Mouse (Mus musculus): ENCODE measurements around the gene Fbxo33. TPM values are rescaled to one million over a fixed set of nuclear protein-coding genes. Genes with fewer than 3 reads are reported as not detected.

The Fbxo33 gene
- polyA plus RNA-seq, 1 experiment from 2014 or later, result 7.2 TPM

DNA sequence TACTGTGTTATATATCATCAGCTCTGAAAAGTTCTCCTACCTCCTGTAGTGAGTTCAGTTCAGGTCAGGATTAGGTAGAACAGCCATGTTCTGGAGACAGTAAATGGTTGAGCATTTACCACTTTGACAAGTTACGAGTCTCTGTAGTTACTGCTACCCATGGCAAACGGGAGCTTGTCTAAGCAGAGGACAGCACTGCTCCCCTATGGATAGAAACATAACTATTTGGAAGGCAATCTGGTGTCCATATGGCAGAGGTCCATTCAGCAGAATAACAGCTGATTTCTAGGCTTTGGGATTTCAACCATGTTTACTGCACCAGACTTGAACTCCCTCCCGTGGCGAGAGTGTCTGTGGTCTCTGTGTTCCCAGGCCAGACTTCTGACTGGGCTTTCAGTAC is 23.6 kb downstream of the Fbxo33 start:
- WGBS, result 89% methylated on average over 4 of the region's 4 CpGs
- H3K36me3 ChIP-seq, result peaks cover 37% of the 10 kb centered on the region
- H3K4me1 ChIP-seq (replicated peaks), result peaks cover 10% of the 10 kb centered on the region

DNA sequence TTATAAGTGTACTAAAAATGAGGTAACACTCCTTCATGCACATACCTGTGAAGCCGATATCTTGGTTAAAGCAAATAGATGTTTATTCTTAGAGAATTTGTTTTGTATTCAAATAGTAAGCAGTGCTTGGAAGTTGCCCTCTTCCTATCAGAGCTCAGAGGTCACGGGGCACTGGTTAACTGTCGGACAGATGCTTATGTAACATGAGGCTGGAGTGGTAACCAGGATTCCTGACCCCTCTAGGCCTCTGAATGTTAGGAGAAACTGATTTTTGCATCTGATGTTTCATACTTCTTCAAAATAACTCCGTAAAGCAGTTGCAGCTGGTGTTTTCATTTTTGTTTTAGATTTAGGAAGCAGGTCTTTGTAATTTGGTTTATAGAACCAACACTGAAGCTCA is 24.5 kb downstream of the Fbxo33 start:
- Histone ChIP-seq H3K4me2 (no peak overlapping the region), H3K27me3 (replicated peaks) (no peaks in the 10 kb centered on the region), H3K36me3 (peaks cover 34% of the 10 kb centered on the region), H3K27ac (ENCODE audit: poor library complexity, severe bottlenecking) (no peak overlapping the region), H3K4me1 (replicated peaks) (peaks cover 10% of the 10 kb centered on the region), H3K9ac (no peak overlapping the region), H3K9me3 (replicated peaks) (no peaks in the 10 kb centered on the region), H3K4me3 (no peak overlapping the region)
- WGBS, result 71% methylated on average over 4 of the region's 4 CpGs
- no peak for ATAC-seq (ENCODE audit: insufficient number of reproducible peaks, low FRiP score)

More for the DNA sequence above, 23.6 kb downstream of the Fbxo33 start:
- no peak overlapping the region for H3K27ac ChIP-seq (ENCODE audit: poor library complexity, severe bottlenecking)
- no peak overlapping the region for H3K4me2 ChIP-seq
- H3K9me3 ChIP-seq (replicated peaks), result no peaks in the 10 kb centered on the region
- no peak overlapping the region for H3K9ac ChIP-seq
- H3K4me3 ChIP-seq, result no peak overlapping the region
- no peaks in the 10 kb centered on the region for H3K27me3 ChIP-seq (replicated peaks)
- no peak for ATAC-seq (ENCODE audit: insufficient number of reproducible peaks, low FRiP score)

GRCm38 (mm10) chr12:59194341-59195003 is 25.1 kb downstream of the Fbxo33 start:
- Histone ChIP-seq H3K27me3 (replicated peaks) (no peaks in the 10 kb centered on the region), H3K36me3 (peaks cover 31% of the 10 kb centered on the region), H3K4me3 (no peak overlapping the region), H3K9me3 (replicated peaks) (no peaks in the 10 kb centered on the region), H3K4me1 (replicated peaks) (peaks cover 10% of the 10 kb centered on the region), H3K4me2 (no peak overlapping the region), H3K9ac (no peak overlapping the region), H3K27ac (ENCODE audit: poor library complexity, severe bottlenecking) (peak overlapping the region; percentile 26; the same call in 1 of the 2 replicates)
- ATAC-seq (ENCODE audit: insufficient number of reproducible peaks, low FRiP score), result no peak
- WGBS, result 40% methylated on average over 9 of the region's 9 CpGs

DNA sequence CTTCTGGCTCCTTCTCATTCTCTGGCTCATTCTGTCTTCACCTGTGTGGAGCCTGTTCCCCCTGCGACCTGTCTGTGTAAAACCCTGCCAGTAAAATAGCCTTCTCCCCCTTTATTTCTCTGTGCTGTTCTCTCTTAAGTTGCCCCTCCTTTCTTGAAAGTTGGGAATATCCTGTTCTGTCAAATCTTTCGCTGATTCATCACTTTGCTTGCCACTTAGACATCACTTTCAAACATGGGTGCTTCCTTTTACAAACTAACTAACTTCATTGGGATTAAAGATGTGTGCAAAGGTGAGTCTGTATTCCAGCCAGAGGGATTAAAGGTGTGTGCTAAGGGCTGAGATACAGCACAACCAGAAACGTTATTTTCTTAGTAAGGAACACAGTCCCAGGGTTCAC is 25.9 kb downstream of the Fbxo33 start:
- H3K36me3 ChIP-seq, result peaks cover 30% of the 10 kb centered on the region
- no peak for ATAC-seq (ENCODE audit: insufficient number of reproducible peaks, low FRiP score)
- no peaks in the 10 kb centered on the region for H3K27me3 ChIP-seq (replicated peaks)
- no peak overlapping the region for H3K4me2 ChIP-seq
- no peak overlapping the region for H3K4me3 ChIP-seq
- no peak overlapping the region for H3K27ac ChIP-seq (ENCODE audit: poor library complexity, severe bottlenecking)
- H3K9ac ChIP-seq, result no peak overlapping the region
- peaks cover 10% of the 10 kb centered on the region for H3K4me1 ChIP-seq (replicated peaks)
- H3K9me3 ChIP-seq (replicated peaks), result no peaks in the 10 kb centered on the region
- WGBS, result 77% methylated on average over 3 of the region's 3 CpGs

DNA sequence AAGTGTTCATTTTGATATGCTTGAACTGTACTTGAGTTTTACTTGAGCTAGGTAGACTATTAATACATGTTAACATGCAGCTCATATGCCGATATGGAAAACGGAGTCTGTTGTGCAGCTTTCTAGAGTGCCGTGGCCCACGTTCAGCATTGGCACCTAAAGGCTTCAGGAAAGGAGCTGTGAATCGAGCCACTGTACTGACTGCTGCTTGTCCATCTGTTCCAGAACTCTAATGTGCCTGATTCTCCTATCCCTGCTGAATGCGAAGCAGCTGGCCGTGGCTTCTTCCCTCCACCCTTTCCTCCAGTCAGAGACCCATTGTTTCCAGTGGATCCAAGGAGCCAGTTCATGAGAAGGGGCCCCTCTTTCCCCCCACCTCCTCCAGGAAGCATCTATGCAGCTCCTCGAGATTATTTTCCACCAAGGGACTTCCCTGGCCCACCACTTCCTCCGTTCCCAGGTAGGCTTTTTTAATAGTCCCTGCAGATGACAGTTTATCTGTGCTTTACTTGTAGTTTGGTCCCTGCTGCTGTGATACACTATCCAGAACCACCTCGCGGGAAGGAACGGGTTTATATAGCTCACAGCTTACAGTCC is 31.3 kb downstream of the Fbxo33 start:
- Histone ChIP-seq H3K9me3 (replicated peaks) (no peaks in the 10 kb centered on the region), H3K4me1 (replicated peaks) (0 out of 2 replicates have a peak, but pooled peaks cover 2% of the 10 kb centered on the region), H3K27ac (ENCODE audit: poor library complexity, severe bottlenecking) (0 out of 2 replicates have a peak overlapping the region, but pooled peaks have one; percentile 21), H3K4me2 (no peak overlapping the region), H3K27me3 (replicated peaks) (no peaks in the 10 kb centered on the region), H3K4me3 (no peak overlapping the region), H3K9ac (no peak overlapping the region), H3K36me3 (peaks cover 59% of the 10 kb centered on the region)
- WGBS, result 77% methylated on average over 12 of the region's 12 CpGs
- ATAC-seq (ENCODE audit: insufficient number of reproducible peaks, low FRiP score), result no peak

GRCm38 (mm10) chr12:59177814-59178213 is 41.7 kb downstream of the Fbxo33 start:
- ATAC-seq (ENCODE audit: insufficient number of reproducible peaks, low FRiP score), result no peak
- H3K27ac ChIP-seq (ENCODE audit: poor library complexity, severe bottlenecking), result no peak overlapping the region
- no peak overlapping the region for H3K9ac ChIP-seq
- 88% methylated on average over 3 of the region's 3 CpGs for WGBS
- H3K4me1 ChIP-seq (replicated peaks), result no peaks in the 10 kb centered on the region
- H3K9me3 ChIP-seq (replicated peaks), result 0 out of 2 replicates have a peak, but pooled peaks cover 4% of the 10 kb centered on the region
- no peaks in the 10 kb centered on the region for H3K27me3 ChIP-seq (replicated peaks)
- H3K4me3 ChIP-seq, result no peak overlapping the region
- H3K36me3 ChIP-seq, result peaks cover 72% of the 10 kb centered on the region
- no peak overlapping the region for H3K4me2 ChIP-seq

DNA sequence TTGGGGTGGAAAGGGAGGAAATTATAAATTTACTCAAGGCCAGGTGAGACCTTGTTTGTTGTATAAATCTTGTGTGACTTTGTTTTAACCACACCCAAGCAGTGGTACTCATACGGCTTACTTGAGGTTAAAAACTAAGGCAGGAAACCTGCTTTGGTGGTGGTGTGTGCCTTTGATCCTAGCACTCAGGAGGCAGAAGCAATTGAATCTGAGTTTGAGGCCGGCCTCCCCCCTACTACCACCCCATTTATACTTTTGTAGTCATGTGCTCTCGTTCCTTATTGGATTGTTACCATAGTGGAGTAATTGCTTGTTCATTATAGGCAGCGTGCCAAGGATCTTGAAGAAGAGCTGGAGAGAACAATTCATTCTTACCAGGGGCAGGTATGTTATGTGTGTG is 49.6 kb downstream of the Fbxo33 start:
- H3K9ac ChIP-seq, result no peak overlapping the region
- no peaks in the 10 kb centered on the region for H3K9me3 ChIP-seq (replicated peaks)
- 93% methylated on average over 4 of the region's 4 CpGs for WGBS
- H3K4me3 ChIP-seq, result no peak overlapping the region
- ATAC-seq (ENCODE audit: insufficient number of reproducible peaks, low FRiP score), result no peak
- H3K27ac ChIP-seq (ENCODE audit: poor library complexity, severe bottlenecking), result no peak overlapping the region
- peaks cover 52% of the 10 kb centered on the region for H3K36me3 ChIP-seq
- H3K4me2 ChIP-seq, result no peak overlapping the region
- no peaks in the 10 kb centered on the region for H3K4me1 ChIP-seq (replicated peaks)
- no peaks in the 10 kb centered on the region for H3K27me3 ChIP-seq (replicated peaks)

DNA sequence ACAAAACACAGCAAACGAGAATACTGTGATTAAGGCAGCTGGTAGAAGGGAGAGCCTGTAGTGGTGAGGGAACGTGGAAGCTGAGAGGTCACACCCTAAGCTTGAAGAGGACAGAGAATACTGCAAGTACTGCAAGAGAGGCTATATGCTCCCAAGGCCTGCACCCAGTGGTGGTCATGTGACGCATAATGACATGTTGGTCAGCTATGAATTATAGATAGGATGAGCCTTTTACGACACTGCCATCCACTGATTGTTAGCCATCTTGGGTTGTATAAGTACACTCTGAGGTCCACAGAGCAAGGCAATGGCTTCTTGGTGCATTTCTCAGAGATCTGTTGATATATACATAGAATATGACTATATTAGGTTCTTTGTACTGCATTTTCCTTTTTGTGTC is 53.0 kb downstream of the Fbxo33 start:
- no peak overlapping the region for H3K9ac ChIP-seq
- no peaks in the 10 kb centered on the region for H3K27me3 ChIP-seq (replicated peaks)
- ATAC-seq (ENCODE audit: insufficient number of reproducible peaks, low FRiP score), result no peak
- no peaks in the 10 kb centered on the region for H3K9me3 ChIP-seq (replicated peaks)
- no peak overlapping the region for H3K27ac ChIP-seq (ENCODE audit: poor library complexity, severe bottlenecking)
- H3K4me3 ChIP-seq, result no peak overlapping the region
- H3K4me1 ChIP-seq (replicated peaks), result no peaks in the 10 kb centered on the region
- 88% methylated on average over 4 of the region's 4 CpGs for WGBS
- peaks cover 63% of the 10 kb centered on the region for H3K36me3 ChIP-seq
- no peak overlapping the region for H3K4me2 ChIP-seq

DNA sequence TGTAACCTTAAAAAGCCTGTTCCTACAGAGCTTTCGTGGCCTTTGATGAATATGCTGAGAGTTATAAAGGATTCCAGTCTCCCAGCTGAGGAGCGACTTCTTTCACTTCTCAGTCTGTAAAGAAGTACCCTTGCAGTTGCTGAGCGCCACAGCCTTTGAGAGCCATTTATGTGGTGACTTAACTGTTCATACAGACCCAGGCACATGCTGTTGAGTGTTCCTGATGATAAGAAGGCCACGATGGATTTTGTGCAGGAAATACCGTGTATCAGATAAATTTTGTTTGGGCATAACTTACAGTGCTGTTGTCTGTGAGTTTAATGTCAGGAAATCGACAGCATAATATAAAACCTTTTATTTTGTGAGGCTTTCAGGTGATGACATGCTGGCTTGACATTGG is 55.0 kb downstream of the Fbxo33 start:
- H3K27me3 ChIP-seq (replicated peaks), result no peaks in the 10 kb centered on the region
- H3K27ac ChIP-seq (ENCODE audit: poor library complexity, severe bottlenecking), result no peak overlapping the region
- no peaks in the 10 kb centered on the region for H3K4me1 ChIP-seq (replicated peaks)
- no peak overlapping the region for H3K4me2 ChIP-seq
- no peak overlapping the region for H3K4me3 ChIP-seq
- ATAC-seq (ENCODE audit: insufficient number of reproducible peaks, low FRiP score), result no peak
- H3K9me3 ChIP-seq (replicated peaks), result no peaks in the 10 kb centered on the region
- 67% methylated on average over 6 of the region's 6 CpGs for WGBS
- H3K36me3 ChIP-seq, result peaks cover 64% of the 10 kb centered on the region
- H3K9ac ChIP-seq, result no peak overlapping the region

DNA sequence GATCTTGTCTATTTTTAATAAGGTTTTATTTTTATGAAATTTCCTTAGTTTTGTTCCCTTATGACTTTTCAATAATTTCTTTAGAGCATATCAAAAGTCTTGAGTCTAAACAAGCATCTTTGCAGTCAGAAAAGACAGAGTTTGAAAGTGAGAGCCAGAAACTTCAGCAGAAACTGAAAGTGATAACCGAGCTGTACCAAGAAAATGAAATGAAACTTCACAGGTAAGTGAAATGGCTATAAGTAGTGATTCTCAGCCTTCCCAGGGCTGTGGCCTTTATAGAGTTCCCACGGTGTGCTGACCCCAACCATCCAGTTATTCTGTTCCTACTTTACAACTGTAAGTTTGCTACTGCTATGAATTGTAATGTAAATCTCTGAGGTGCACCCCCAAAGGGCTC is 56.7 kb downstream of the Fbxo33 start:
- H3K36me3 ChIP-seq, result peaks cover 69% of the 10 kb centered on the region
- no peak overlapping the region for H3K4me3 ChIP-seq
- no peaks in the 10 kb centered on the region for H3K9me3 ChIP-seq (replicated peaks)
- no peaks in the 10 kb centered on the region for H3K27me3 ChIP-seq (replicated peaks)
- WGBS, result 91% methylated on average over 2 of the region's 2 CpGs
- ATAC-seq (ENCODE audit: insufficient number of reproducible peaks, low FRiP score), result no peak
- H3K4me1 ChIP-seq (replicated peaks), result no peaks in the 10 kb centered on the region
- no peak overlapping the region for H3K4me2 ChIP-seq
- H3K9ac ChIP-seq, result no peak overlapping the region
- H3K27ac ChIP-seq (ENCODE audit: poor library complexity, severe bottlenecking), result no peak overlapping the region

DNA sequence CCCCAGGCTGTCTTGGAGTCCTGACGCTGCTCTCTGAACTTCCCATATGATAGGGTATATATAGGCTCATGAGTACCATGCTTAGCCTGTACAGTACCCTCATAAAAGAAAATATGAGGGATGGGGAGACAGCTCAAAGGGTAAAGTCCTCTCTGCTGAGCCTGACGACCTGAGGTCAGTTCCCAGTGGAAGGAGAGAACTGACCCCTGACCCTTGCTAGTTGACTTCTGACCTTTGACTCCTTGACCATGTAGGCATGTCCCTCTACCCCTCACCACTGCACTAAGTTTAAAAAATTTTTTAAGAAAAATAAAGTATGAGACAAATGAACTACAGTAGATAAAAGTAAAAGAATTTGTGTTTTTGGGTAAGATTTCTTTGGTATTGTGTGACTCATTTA is 58.4 kb downstream of the Fbxo33 start:
- Histone ChIP-seq H3K27ac (ENCODE audit: poor library complexity, severe bottlenecking) (no peak overlapping the region), H3K27me3 (replicated peaks) (no peaks in the 10 kb centered on the region), H3K36me3 (peaks cover 74% of the 10 kb centered on the region), H3K4me1 (replicated peaks) (no peaks in the 10 kb centered on the region), H3K9ac (no peak overlapping the region), H3K4me3 (no peak overlapping the region), H3K9me3 (replicated peaks) (no peaks in the 10 kb centered on the region), H3K4me2 (no peak overlapping the region)
- ATAC-seq (ENCODE audit: insufficient number of reproducible peaks, low FRiP score), result no peak
- WGBS, result 73% methylated on average over 2 of the region's 2 CpGs

All from heart, embryonic 12.5 days (tissue).